Mouse (Mus musculus) liver, adult (tissue): ENCODE data around the gene Eps8.

ENCODE experiments used
- GATA4 ChIP-seq: IDR thresholded peaks from 2 replicates; pipeline ENCODE4 v1.6.1; 2014; ENCODE audit warnings: mild to moderate bottlenecking, low read length; ENCODE audit not compliant: insufficient replicate concordance

The Eps8 gene

DNA sequence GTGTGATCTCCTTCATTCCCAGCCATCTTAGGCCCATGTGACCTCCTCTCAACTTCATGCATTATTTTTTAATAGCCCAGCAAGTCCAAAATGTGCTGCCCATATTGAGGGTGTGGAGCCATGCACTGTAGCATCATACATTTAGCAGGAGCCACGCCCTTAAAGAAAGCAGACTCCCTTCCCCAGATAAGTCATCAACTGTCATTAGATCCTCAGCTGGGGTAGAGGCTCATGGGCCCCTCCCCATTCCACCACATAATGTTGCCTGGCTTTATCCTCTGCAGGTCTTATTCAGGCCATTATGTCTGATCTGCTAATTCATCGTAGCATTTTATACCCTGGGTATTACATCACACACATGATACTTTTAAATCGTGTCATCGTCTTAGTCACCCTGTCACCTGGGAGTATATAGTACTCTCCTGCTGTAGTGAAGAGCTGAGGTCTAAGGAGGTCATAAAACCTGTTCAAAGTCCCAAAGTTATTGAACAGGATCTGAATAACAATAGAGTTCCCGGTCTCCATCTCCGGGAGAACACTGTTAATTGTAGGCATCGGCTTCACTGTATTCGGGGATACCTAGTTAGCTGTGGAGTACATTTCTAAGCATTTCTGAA is 57.1 kb downstream of the Eps8 start:
- no peak for TF ChIP-seq GATA4

DNA sequence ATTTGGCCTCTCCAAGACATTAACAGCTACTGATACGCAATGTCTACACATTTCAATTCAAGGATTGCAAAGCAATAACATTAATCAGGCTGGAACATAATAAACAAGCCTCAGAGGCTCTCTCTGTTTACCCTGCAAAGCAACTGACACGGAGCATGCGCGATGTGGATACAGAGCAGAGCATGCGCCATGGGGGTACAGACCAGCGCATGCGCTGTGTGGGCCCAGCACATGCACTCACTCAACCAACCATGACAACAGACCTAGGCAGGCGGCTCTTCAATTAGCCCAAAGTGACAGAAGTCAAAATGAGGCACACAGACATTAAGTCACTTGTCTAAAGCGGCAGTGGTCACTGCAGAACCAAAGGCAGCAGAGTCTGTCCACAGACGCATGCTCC is 62.1 kb downstream of the Eps8 start:
- TF ChIP-seq GATA4, result no peak

DNA sequence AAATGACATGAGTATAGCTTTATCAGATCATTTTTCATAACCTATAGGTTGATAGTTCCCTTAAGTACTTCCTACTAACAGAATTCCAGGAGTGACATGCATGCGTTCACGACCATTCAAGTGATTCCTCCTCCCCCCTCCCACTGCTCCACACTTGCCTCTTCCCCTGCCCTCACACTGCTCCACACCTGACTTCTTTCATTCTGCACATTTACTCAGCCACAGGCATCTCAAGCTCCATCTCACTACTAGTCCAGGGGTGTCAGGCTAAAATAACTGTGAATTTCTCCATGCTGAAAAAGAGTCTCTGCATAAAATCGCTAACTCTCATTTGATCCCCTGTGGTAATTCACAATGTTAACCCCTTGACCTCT is 65.4 kb downstream of the Eps8 start:
- no peak for TF ChIP-seq GATA4

DNA sequence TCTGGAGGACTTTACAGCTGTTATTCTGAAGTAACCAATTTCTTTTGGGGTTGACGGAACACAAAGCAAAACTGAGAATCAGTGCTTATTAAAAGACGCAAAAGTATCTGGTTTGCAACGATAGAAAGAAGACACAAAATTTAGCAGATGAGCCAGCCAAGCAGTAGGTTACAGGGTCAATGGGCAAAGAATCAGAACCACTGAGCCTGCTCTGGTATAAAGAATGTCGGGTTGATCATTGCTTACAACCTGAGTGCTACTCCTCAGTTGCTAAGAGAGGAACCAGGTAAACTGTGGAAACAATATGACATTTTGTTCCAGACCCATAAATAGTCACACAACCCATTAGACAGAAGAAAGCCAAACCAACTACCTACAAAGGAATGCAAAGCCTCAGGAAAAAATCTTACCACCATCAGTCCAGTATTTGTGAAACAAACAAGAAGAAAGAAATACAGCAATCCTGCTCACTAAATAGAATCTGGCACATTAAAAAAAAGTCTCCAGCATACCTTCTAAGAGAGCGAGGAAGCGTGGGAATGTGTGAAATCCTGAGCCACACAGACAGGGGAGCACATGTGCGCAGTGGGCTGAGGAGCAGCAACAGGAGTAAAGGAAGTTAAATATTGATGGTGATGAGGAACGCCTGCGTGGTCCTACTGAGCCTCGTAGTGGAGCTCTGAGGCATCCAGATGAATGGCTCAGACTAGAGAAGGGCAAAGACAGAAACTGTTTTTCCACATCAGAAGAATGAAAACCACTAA is 66.0 kb downstream of the Eps8 start:
- no peak for TF ChIP-seq GATA4

DNA sequence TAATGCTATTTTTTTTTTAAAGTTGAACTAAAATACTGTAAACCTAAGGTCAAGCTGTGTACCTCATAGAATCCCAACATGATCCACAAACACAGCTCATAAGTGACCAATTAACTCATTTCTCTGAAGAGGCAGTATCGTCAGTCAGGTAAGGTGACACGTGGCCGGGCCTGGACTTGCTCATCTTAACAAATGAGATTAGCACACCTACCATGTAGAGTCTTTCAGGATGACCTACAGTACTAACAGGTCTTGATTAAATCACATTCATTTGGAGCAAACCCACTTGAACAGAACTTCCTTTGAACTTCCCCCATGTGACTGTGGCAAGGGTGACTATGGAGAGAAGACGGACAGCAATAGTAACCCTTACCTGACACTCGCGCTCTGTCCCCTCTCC is 66.8 kb downstream of the Eps8 start:
- no peak for TF ChIP-seq GATA4

DNA sequence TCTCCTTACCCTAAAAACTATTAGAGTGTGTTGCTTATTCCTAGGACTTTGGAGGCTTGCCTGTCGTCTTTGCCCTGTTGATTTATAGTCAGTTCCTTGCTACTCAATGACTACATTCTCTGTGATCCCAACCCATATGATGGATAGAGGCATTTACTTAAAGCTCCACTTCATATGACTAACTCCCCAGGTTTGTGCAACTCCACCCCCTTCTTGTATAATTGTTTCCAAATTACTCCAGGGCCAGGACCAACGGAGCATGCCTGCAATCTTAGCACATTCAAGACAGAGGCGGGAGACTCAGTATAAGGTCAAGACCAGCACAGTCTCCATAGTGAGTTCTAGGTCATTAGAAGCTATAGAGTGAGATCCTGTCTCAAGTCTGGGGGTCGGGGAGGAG is 69.4 kb downstream of the Eps8 start:
- no peak for TF ChIP-seq GATA4

DNA sequence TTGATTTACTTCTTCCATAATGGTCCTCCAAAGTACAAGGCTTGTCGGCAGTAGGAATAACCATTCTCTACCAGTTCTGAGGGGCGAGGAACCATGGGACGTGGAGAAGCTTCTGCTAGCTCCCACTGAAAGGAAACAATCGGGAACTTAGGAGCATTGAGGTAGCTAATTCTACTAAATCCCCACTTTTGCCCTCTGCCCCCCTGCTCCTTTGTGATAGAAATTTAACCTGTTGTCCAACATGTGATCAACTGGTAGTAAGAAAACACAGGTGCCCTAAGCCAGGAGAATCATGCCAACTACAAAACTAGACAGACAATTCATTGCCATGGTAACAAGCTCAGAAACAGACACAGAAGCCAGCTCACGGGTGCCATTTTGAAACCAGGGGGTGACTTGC is 71.6 kb downstream of the Eps8 start:
- TF ChIP-seq GATA4, result no peak

DNA sequence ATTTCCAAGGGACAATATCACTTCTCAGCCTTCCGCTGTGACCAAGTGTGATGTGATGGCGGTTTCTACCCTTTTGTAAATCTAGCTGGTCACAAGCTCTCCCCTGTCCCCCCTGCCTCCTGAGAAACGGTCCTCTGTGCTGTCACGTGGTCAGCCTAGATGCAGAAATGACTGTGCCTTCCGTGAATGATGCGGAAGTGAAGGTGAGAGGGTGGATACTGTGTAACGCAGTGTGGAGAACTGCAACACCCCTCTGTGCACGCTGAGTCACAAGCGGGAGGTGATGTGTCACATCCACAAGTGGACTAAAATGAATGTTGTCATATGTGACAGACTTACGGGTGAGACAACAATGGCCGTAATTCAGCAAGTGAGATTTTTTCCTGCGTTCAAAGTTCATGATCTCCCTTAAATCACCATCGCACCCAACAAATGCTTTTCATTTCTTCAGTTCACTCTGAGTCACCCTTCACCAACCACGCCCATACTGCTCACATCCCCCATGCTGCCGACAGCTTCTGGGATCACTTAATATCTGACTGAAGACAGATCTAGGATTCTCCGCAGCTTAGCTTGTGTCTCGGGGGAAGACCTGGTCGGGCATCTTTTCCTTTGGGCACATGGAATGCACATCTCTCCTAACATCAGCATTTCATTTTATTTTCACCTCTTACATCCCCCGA is 72.3 kb downstream of the Eps8 start:
- TF ChIP-seq GATA4, result no peak

DNA sequence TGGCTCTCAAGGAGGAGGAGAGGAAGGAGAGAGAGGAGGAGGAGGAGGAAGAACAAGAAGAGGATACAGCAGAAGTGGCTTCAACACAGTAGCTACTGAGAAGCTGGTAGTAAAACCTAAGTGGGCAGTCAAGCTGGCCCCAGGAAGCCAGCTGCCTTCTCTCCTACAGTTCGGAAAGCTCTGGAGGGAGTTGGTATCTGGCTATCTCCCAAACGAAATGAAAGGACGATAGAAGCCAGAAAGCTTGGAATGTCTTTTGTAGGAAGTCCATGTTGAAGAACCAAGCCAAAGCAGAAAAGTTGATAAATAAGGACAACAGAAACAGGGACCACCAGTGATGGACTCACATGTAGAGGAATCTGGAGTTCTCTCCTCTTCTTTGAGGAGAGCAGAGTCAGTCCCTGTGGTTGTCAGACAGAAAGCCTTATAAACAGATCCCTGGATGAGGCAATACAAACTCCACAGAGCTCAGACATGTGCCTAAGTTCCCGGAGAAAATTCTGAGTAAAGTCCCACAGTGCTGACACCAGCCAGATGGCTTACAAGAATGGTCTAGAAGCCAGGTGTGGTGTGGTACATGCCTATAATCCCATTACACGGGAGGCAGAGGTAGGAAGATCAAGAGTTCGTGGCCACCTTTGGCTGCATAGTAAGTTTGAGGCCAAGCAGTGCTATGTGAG is 73.2 kb downstream of the Eps8 start:
- TF ChIP-seq GATA4, result no peak

DNA sequence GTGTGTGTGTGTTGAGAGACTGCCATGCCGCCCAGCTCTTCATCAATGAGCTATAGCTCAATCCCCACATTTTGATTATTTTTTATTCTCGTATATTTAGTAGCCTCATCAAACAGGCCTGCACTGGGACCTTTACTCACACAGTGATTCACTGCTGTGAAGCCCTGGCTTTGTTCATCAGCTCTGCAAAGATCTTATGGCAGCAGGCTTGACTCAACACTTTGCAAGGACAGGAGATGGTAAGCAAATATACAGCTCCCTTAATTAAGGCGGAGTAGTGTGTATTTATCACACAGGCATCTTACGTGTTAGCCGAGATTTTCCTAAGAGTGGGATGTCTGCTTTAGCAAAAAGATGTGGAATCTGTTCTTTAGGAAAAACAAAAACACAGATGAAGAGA is 74.2 kb downstream of the Eps8 start:
- no peak for TF ChIP-seq GATA4

DNA sequence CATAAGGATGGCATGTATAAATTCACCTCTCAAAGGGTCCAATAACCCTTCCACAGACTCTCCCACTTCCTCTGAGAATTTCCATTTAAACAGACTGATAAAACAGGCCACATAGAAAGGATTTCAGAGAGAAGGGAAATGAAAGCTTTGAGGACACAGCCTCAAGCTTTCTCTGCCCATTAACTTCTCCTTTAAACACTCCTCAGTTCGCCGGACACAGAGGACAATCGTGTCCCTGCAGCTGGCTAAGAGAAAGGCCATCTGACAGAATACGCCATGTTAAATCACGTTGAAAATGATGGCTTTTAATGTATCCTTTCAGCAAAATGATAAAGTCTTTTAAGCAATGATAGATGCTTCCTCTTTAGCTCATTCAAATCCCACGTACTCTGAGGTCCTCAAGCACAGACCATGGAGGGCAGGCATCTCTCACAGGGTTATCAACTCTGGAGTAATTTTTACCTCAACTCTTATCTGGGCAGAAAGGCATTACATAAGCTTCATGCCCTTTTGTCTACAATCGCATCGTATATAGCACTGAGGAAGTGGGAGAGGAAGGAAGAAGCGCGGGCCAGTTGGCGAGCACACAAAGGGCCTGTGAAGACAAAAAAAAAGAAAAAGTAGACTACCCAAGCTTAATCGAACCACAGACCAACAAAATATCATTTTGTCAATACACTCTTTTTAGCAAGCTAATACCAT is 77.9 kb downstream of the Eps8 start:
- TF ChIP-seq GATA4, result no peak

DNA sequence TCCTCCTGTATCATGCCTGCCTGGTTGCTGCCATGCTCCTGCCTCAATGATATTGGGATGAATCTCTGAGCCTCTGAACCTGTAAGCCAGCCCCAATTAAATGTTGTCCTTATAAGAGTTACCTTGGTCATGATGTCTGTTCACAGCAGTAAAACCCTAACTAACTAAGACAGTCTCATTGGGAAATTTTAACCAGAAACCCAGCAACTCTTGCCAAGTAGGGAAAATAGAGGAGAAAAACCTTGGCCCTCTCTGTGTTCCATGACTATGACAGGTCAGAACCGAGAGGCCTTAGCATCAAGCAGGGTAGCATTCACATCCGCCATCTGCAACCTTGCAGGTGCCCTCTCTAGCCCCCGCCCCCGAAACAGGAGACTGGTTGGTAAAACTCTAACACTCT is 78.6 kb downstream of the Eps8 start:
- no peak for TF ChIP-seq GATA4

DNA sequence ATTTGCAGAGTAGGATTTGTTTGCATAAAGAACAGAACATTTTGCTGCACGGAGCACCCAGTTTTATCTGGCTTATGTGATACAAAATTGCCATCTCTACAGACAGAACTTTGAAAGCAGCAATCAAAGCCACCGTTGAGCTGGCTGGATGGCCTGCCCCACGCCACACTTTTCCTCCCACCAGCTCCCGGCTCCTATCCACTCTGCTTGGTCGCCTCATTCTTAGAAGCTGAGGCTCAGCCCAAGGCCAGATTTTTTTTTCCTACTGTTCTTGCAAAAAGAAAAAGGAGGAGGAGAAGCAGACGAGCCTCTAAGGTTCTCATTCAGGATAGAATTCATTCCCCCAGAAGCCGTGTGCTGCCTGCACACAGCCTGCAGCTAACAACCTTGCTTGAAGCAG is 80.8 kb downstream of the Eps8 start:
- no peak for TF ChIP-seq GATA4

DNA sequence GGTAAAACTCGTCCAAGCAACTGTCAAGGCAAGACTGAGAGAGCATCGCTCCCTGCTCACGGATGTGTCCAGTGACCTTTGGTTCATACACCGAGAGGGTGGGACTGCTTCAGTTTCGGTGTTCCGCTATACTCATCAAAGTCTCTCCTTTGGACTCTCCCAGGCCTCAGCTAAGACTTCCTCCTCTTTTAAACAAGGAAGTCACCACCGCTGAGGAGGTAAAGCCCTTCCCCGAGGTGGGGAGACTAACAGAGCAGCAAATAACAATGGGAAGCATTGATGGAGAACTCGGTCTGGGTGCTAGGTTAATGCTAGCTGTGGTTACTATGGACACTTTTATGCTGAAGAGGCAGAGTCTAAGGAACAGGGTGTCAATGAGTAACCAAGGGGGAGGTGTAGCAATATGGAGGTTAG is 84.0 kb downstream of the Eps8 start:
- no peak for TF ChIP-seq GATA4

DNA sequence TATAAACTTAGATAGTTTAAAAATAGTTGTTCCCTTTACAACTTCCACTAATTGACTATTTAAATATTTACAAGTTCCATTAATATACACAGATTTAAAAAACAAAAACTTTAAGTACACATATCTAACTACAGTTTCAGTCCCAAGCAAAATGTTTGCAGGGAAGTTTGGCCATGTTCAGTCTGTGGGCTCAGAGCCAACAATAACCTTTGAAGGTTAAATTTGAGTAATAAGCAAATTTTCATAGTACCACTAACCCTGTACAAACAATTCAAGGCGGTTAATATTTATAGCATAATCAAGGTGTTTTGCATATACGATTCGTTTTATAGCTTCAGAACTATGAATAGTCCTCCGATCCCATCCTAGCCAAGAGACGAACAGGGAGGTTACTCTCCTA is 84.7 kb downstream of the Eps8 start:
- TF ChIP-seq GATA4, result no peak
